Mouse (Mus musculus) neural tube, embryonic 14.5 days (tissue): Measurements from ENCODE around the gene Sctr. TPM values are rescaled to one million over a fixed set of nuclear protein-coding genes. Genes with fewer than 3 reads are reported as not detected.
A peak's percentile ranks its signal among the peaks of the same experiment; 100 is the strongest.

ENCODE experiments used
- ATAC-seq: fragments of 200-750 bp; cut with Nextera tagmentation; 2 replicates; pipeline ENCODE4 v1.8.0; 2017; ENCODE audit warnings: low read depth, mild to moderate bottlenecking, moderate TSS enrichment, moderate library complexity
- H3K27ac ChIP-seq: fragments of 300-500 bp; sonication (generic); 2 replicates; pipeline ENCODE4 v1.5.1; 2014; ENCODE audit warnings: low read depth, mild to moderate bottlenecking, control low read depth, low read length, moderate library complexity, mixed read lengths
- H3K27me3 ChIP-seq: fragments of 300-500 bp; sonication (generic); 2 replicates; pipeline ENCODE4 v1.6.1; 2014; ENCODE audit warnings: low read length; ENCODE audit not compliant: control insufficient read depth, insufficient read depth
- H3K36me3 ChIP-seq: fragments of 300-500 bp; sonication (generic); 2 replicates; pipeline ENCODE4 v1.6.1; 2014; ENCODE audit warnings: low read length, mixed read lengths; ENCODE audit not compliant: control insufficient read depth, insufficient read depth
- H3K4me1 ChIP-seq: fragments of 300-500 bp; sonication (generic); 2 replicates; pipeline ENCODE4 v1.6.1; 2014; ENCODE audit warnings: low read length; ENCODE audit not compliant: control insufficient read depth, insufficient read depth
- H3K4me2 ChIP-seq: fragments of 300-500 bp; sonication (generic); 2 replicates; pipeline ENCODE4 v1.6.1; 2014; ENCODE audit warnings: mild to moderate bottlenecking, low read depth, low read length, control low read depth
- H3K4me3 ChIP-seq: fragments of 300-500 bp; sonication (generic); 2 replicates; pipeline ENCODE4 v1.5.1; 2014; ENCODE audit warnings: low read depth, low read length, control low read depth, mixed read lengths
- H3K9ac ChIP-seq: fragments of 300-500 bp; sonication (generic); replicated peaks from 2 replicates; pipeline ENCODE4 v1.6.1; 2014; ENCODE audit warnings: low read depth, mild to moderate bottlenecking, control low read depth, low read length, mixed read lengths
- H3K9me3 ChIP-seq: fragments of 300-500 bp; sonication (generic); 2 replicates; pipeline ENCODE4 v1.6.1; 2016; ENCODE audit warnings: low read length; ENCODE audit not compliant: control insufficient read depth
- WGBS: fragments of 180-500 bp; shearing (Covaris S2); extraction: QIAGEN DNeasy Blood & Tissue Kit; methylation state at CpG from one replicate; pipeline ENCODE4 v1.1.7; 2014; 5-methylcytosine and 5-hydroxymethylcytosine counted together
- polyA plus RNA-seq: library from polyadenylated mRNA; unstranded; fragments of >200 nt; fragmentation: Nextera tagmentation; extraction: Ambion mirVana; gene quantifications from 2 replicates; pipeline ENCODE4 v1.2.1, GENCODE M21; 2014

Gene Sctr
- polyA plus RNA-seq, 1 experiment from 2014 or later: 0.66 TPM

DNA sequence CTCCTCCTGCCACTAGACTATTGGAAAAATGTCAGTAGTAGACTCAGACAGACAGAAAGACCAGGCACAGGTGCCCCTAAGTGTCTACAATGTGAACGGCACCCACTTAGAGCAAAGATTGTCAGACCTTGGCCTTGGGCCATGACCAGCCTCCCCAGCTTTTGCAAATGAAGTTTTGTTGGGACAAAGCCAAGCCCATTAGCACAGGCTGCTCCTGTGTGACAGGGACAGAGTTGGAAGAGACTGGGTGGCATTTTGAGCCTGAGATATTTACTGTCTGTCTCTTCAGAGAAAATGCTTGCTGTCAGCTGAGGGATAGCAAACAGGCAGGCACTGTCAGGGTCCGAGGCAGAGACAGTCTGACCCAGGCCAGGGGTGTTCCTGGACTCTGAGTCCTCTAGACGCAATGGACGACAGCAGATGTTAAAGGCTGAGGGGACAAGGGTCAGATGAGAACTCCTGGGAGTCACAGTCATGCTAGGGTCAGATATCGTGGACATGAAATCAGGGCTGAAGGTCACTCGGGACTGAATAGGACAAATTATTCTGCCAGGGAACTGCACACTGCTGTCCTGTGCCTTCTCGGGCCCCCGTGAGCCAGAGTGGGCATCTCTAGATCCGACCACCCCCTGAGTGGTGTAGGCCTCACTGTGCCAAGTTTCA lies 30.5 kb downstream of the Sctr start:
- H3K9ac ChIP-seq: no peak overlapping the region
- 67% methylated on average over 9 of the region's 9 CpGs for WGBS

DNA sequence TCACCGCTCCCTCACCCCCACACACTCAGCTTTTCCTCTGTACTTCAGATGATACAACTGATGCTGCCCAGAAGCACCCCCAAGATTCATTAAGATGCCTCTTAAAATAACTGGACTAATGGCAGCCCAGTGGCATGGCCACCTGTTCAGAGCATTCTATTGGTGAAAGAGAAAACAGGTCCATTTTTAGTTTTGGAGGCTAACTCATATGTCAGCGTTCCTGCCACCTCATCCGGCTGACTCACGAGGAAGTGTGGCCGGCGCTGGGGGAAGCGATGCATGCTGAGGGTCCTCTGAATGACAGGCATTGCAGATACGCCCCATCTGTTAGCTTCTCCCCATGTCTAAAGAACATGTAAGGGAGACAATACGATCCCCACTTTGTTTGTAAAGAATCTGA lies 31.9 kb downstream of the Sctr start:
- Histone ChIP-seq H3K27me3 (no peaks in the 10 kb centered on the region), H3K36me3 (no peaks in the 10 kb centered on the region), H3K4me3 (no peak overlapping the region), H3K4me1 (no peaks in the 10 kb centered on the region), H3K9me3 (no peaks in the 10 kb centered on the region), H3K4me2 (no peak overlapping the region), H3K9ac (no peak overlapping the region), H3K27ac (no peak overlapping the region)
- WGBS: 84% methylated on average over 9 of the region's 9 CpGs
- no peak for ATAC-seq

More for the DNA sequence above, 30.5 kb downstream of the Sctr start:
- 0 out of 2 replicates have a peak, but pooled peaks have one; percentile 9 for ATAC-seq
- H3K4me1 ChIP-seq: no peaks in the 10 kb centered on the region
- H3K36me3 ChIP-seq: no peaks in the 10 kb centered on the region
- H3K4me2 ChIP-seq: no peak overlapping the region
- no peaks in the 10 kb centered on the region for H3K27me3 ChIP-seq
- H3K9me3 ChIP-seq: no peaks in the 10 kb centered on the region
- H3K4me3 ChIP-seq: no peak overlapping the region
- no peak overlapping the region for H3K27ac ChIP-seq

DNA sequence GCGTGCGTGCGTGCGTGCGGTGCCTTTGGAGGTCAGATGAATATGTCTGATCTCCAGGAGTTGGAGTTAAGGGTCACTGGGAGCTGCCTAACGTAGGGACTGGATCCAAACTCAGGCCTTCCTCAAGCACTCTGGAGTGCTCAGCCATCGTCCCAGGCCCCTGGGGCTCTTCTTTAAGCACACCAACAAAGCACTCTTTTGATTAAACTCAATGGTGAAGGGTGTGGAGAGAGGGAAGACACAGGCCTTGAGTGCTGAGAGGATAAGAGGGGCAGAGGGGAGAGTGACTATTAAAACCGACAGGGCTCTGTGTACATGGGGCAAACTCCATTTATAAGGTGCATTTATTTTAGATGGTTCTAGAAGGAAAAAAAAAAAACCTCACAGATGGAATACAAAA lies 35.7 kb downstream of the Sctr start:
- no peak overlapping the region for H3K4me3 ChIP-seq
- H3K4me1 ChIP-seq: no peaks in the 10 kb centered on the region
- no peak overlapping the region for H3K9ac ChIP-seq
- no peaks in the 10 kb centered on the region for H3K9me3 ChIP-seq
- ATAC-seq: no peak
- no peaks in the 10 kb centered on the region for H3K27me3 ChIP-seq
- no peak overlapping the region for H3K27ac ChIP-seq
- H3K4me2 ChIP-seq: no peak overlapping the region
- 68% methylated on average over 8 of the region's 8 CpGs for WGBS
- no peaks in the 10 kb centered on the region for H3K36me3 ChIP-seq

DNA sequence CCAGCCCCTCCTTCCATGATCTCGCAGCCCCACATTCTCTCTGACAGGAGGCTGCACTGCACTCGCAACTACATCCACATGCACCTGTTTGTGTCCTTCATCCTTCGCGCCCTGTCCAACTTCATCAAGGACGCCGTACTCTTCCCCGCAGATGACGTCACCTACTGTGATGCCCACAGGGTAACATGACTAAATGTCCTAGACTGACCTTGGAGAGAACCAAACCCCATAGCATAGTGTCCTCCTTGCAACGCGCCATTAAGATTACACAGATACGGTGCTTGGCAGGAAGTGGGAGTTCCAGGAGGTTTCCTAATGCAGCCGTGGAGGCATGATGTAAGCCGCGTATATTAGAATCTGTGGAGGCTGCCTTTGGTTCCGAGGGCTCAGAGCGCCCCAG lies 37.9 kb downstream of the Sctr start:
- Histone ChIP-seq H3K4me3 (no peak overlapping the region), H3K36me3 (no peaks in the 10 kb centered on the region), H3K4me1 (no peaks in the 10 kb centered on the region), H3K27me3 (no peaks in the 10 kb centered on the region), H3K9ac (no peak overlapping the region), H3K27ac (no peak overlapping the region), H3K4me2 (no peak overlapping the region), H3K9me3 (no peaks in the 10 kb centered on the region)
- no peak for ATAC-seq
- 89% methylated on average over 16 of the region's 16 CpGs for WGBS

DNA sequence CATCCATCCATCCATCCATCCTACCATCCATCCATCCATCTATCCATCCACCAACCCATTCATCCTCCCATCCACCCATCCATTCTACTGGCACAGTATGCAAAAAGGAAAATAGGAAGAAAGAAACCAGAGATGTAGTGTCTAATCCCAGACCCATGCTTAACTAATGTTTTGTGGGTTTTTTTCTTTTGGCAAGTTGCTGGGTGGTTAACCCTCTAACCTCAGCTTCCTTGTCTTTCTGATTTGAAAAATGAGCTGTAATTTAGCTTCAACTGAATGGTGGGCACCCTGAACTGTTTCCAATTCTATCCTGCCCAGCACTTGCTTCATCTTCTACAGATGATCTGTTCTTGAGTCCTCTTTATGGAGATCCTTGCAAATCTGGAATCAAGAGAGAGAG lies 40.6 kb downstream of the Sctr start:
- Histone ChIP-seq H3K4me3 (no peak overlapping the region), H3K36me3 (no peaks in the 10 kb centered on the region), H3K9ac (no peak overlapping the region), H3K9me3 (no peaks in the 10 kb centered on the region), H3K27ac (no peak overlapping the region), H3K4me1 (no peaks in the 10 kb centered on the region), H3K4me2 (no peak overlapping the region), H3K27me3 (no peaks in the 10 kb centered on the region)
- ATAC-seq: no peak

DNA sequence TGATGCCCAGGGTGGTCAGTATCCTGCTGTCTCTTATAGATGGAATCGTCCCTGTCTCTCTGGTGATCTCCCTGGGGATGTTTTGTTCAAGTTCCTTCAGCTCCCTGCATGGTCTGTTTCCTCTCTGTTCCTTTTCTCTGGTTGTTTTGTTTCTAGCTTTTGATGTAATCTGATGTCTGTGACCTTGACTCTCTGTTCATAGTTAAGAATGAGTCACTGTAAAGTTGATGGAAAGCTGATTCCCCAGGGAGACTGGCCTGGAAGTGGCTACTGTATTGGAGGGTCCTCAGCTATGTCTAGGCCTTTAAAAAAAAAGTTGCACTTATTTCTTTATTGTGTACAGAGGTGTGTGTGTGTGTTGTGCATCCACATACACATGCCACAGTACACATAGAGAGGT lies 44.4 kb downstream of the Sctr start:
- H3K9me3 ChIP-seq: no peaks in the 10 kb centered on the region

DNA sequence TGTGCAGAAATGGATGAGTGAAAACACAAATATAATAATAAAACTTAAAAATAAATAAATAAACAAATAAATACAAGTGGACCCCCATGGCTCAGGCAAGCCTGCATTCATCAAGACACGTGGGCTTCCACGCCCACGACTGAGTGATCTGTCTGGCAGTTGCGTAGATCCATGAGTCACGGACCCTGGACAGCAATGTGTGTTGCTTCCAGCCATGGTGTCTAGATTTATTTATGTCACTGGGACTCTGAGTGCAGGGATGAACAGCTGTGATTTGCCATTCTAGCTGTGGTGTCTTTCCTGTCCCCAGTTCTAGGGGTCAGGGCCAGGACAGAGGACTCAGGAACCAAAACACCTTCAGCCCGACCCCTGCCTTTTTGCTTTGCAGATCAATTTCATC lies 48.3 kb downstream of the Sctr start:
- Histone ChIP-seq H3K36me3 (no peaks in the 10 kb centered on the region), H3K4me2 (no peak overlapping the region), H3K4me1 (no peaks in the 10 kb centered on the region), H3K27ac (no peak overlapping the region), H3K9ac (no peak overlapping the region), H3K9me3 (no peaks in the 10 kb centered on the region), H3K27me3 (no peaks in the 10 kb centered on the region), H3K4me3 (no peak overlapping the region)
- 79% methylated on average over 6 of the region's 6 CpGs for WGBS
- no peak for ATAC-seq

More for the DNA sequence above, 44.4 kb downstream of the Sctr start:
- Histone ChIP-seq H3K9ac (no peak overlapping the region), H3K27me3 (no peaks in the 10 kb centered on the region), H3K4me1 (no peaks in the 10 kb centered on the region), H3K36me3 (no peaks in the 10 kb centered on the region), H3K4me2 (no peak overlapping the region), H3K4me3 (no peak overlapping the region), H3K27ac (no peak overlapping the region)
- WGBS: 39% methylated on average over 1 of the region's 1 CpGs
- ATAC-seq: no peak

DNA sequence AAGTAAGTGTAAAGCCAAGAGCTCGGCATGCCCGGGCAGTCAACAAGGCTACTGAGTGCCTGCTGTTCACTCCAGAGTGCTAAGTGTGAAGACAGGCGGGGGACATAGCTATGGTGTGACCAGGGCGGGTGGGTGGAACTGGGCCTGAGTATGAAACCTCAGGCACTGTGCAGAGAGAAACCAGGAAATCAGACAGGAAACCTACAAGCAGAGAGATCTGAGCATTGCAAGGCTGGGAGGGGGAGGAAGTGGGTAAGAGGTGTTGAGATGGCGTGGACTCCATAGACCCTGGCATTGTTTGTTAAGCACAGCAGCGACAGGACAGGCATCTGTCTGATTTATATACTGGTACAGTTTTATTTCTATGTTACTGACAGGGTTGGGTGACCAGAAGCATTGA lies 48.8 kb downstream of the Sctr start:
- Histone ChIP-seq H3K4me2 (no peak overlapping the region), H3K27ac (no peak overlapping the region), H3K36me3 (no peaks in the 10 kb centered on the region), H3K9ac (no peak overlapping the region), H3K27me3 (no peaks in the 10 kb centered on the region), H3K4me1 (no peaks in the 10 kb centered on the region), H3K4me3 (no peak overlapping the region), H3K9me3 (no peaks in the 10 kb centered on the region)
- 78% methylated on average over 6 of the region's 6 CpGs for WGBS
- no peak for ATAC-seq

DNA sequence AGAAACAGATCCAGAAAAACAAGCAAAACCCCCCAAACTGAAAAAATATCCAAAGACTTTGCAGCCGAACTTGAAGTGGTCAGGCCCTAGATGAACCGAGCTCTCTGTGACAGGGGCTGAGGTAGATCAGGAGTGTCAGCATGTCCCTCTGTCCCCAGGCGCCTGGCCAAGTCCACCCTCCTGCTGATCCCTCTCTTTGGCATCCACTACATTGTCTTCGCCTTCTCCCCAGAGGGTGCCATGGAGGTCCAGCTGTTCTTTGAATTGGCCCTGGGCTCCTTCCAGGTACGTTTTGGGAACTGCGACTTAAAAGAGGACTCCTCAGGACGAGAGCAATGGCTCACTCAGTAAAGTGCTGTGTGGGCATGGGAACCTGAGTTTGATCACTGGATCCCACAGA lies 49.5 kb downstream of the Sctr start:
- Histone ChIP-seq H3K9me3 (no peaks in the 10 kb centered on the region), H3K27me3 (no peaks in the 10 kb centered on the region), H3K27ac (no peak overlapping the region), H3K4me3 (no peak overlapping the region), H3K36me3 (no peaks in the 10 kb centered on the region), H3K9ac (no peak overlapping the region), H3K4me1 (no peaks in the 10 kb centered on the region), H3K4me2 (no peak overlapping the region)
- ATAC-seq: no peak
- WGBS: 74% methylated on average over 7 of the region's 7 CpGs
